Mouse (Mus musculus): ENCODE measurements around the gene Med12.
A peak's percentile ranks its signal among the peaks of the same experiment; 100 is the strongest.

The Med12 gene

GRCm38 (mm10) chrX:101273875-101274738 lies at the start of gene Med12:
Gene Med12 (plus strand): TSS chrX:101274030.
- DNase-seq: peak; percentile 90 to 95

DNA sequence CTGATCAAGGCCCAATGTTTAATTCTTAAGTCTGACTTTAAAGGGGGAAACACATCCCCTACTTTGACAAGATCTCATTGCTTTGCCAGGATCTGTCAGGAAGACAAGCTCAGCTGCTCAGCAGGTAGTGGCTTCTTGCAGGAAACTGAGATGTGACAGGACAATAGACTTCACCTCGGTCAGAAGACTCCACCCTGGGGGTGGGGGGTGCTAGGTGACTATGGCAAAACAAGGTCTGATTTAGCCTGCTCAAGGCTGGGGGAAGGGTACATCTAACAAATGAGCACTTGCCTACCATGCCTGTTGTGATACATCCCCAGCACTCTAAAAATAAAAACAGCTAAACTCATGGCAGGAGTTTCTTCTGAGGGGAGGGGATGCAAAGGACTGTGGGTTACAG lies 28.8 kb upstream of the Med12 start:
- DNase-seq: no peak

GRCm38 (mm10) chrX:101253952-101254729 lies 19.7 kb upstream of the Med12 start, which contains the start of gene Foxo4:
Gene Foxo4 (plus strand): TSS chrX:101254528.
- DNase-seq: peak; percentile 86 to 93

DNA sequence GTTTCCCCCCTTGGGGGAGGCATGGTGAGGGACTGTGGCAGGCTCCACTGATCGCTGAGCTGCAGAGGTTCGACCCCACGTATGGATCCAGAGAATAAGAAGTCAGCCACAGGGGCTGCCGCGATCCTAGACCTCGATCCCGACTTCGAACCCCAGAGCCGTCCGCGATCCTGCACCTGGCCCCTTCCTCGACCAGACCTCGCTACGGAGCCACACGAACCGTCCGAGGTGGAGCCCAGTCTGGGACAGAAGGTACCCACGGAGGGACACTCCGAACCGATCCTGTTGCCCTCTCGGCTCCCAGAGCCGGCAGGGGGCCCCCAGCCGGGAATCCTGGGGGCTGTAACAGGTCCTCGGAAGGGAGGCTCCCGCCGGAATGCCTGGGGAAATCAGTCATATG lies 19.1 kb upstream of the Med12 start:
- DNase-seq: peak; percentile 12 to 21

- peak; percentile 20 to 33 for DNase-seq
Measured at GRCm38 (mm10) chrX:101256603-101257002, 17.2 kb upstream of the Med12 start.

GRCm38 (mm10) chrX:101260441-101261325 lies 13.1 kb upstream of the Med12 start:
- DNase-seq: peak; percentile 64 to 67

DNA sequence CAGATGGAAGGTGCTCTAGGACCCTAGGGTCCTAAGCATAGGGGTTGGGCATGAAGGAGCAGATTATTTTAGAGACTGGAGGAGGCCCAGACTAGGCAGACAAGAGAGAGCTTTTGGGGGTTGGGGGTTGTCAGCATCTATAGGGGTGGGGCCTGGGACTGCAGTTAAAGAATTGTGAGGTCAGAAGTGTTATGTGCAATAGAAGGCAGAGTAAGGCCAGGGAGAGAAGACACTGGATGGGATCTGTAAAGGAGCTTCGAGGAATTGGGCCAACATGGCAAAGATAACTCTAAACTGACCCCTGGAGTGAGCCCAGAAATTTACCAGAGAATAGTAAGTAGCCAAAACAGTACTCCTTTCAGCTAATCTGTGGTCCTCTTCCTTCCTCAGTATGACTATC lies 9.9 kb upstream of the Med12 start, which contains the start of gene Gm614:
Gene Gm614 (minus strand): TSS at position 101 of the 400 bp plus-strand sequence.
- DNase-seq: no peak

- DNase-seq: no peak
Measured at GRCm38 (mm10) chrX:101266631-101267030, 7.2 kb upstream of the Med12 start.

DNA sequence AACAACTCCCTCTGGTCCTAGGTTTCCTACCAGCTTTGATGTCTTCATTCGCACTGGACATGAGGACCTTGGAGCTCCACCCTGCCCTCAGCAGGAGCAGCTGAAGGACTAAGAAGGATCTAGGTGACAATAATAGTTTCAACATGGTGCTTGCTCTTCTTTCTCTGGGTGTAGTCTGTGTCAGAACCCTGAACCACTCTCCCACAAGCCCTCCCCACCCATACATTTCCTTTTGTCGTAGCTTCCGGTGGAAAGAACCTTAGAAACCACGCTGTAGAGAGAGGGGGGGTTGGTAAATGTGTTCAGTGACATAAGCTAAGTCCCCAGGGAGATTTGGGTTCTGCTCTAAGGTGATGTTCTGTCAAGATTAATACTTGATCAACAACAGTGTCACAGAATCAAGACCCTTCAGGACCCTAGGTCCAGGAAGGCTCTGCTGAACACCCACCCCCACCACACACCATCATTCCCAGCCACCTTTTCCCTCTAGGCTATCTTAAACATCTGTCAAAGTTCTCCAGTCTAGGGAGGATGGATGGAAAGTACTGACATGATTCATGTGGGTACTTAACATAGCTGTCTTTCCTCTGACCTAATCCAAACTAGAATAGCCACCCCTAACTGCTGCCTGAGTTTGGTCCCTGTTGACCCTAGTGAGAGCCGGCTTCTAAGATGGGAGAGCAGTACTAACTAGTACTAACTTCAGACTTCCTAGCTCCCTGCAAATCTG lies 5.6 kb upstream of the Med12 start, which contains the start of gene Il2rg:
Gene Il2rg (minus strand): TSS at position 231 of the 730 bp plus-strand sequence.
- DNase-seq: no peak

- no peak for DNase-seq
Measured at GRCm38 (mm10) chrX:101268755-101269124, 5.1 kb upstream of the Med12 start, which contains the start of gene Gm20489. Gene Gm20489 (minus strand): TSS chrX:101269023.

- no peak for DNase-seq
Measured at GRCm38 (mm10) chrX:101273410-101273809, 420 bp upstream of the Med12 start.

- no peak for DNase-seq
Measured at GRCm38 (mm10) chrX:101282813-101283212, 9.0 kb downstream of the Med12 start.

DNA sequence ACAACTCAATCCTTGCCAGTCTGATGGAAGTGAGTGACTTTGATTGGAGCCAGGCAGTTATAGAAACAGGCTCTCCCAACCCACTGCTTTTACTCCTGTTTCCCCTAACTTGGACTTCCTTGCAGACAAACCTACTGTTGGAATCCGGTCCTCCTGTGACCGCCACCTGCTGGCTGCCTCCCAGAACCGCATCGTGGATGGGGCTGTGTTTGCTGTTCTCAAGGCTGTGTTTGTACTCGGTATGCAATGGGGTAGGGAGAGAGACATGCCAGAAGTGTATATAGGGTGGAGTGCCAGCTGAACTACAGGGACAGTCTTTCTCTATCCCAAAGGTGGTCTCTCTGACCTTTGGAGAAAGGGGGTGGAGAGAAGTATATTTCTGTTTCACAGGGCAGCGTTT lies 11.7 kb downstream of the Med12 start:
- DNase-seq: peak; percentile 76 to 81

- no peak for DNase-seq
Measured at GRCm38 (mm10) chrX:101285953-101286670, 12.3 kb downstream of the Med12 start.

- DNase-seq: no peak
Measured at GRCm38 (mm10) chrX:101287543-101287942, 13.7 kb downstream of the Med12 start.

DNA sequence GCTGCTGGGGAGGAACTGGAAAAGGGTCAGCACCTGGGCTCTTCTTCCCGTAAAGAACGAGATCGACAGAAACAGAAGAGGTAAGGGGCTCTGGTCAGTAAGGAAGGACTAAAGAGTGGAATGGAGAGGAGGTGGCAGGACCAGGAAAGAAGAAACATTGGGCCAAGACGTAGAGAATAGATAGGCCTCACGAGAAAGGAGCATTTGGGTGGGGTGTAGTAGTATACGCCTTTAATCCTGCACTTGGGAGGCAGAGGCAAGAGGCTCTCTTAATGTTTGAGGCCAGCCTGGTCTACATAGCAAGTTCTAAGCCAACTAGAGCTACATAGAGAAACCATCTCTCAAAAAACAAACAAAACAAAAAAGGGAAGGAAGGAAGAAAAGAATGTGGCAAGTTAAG lies 14.6 kb downstream of the Med12 start:
- DNase-seq: no peak

DNA sequence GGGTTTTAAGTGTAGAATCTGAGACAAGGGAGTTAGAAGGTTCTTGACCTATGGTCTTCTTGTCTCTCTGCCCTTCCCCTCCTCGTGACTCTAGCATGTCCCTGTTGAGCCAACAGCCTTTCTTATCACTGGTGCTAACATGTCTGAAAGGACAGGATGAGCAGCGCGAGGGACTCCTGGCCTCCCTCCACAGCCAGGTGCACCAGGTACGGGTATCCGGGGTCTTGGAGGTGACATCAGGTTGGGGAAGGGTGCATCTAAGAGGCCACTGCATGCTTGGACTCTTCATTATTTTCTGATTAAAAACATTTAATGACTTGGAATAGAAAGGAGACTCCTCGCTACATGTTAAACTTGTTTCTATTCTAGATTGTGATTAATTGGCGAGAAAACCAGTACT lies 15.2 kb downstream of the Med12 start:
- DNase-seq: no peak

- no peak for DNase-seq
Measured at GRCm38 (mm10) chrX:101290111-101290510, 16.3 kb downstream of the Med12 start.

DNA sequence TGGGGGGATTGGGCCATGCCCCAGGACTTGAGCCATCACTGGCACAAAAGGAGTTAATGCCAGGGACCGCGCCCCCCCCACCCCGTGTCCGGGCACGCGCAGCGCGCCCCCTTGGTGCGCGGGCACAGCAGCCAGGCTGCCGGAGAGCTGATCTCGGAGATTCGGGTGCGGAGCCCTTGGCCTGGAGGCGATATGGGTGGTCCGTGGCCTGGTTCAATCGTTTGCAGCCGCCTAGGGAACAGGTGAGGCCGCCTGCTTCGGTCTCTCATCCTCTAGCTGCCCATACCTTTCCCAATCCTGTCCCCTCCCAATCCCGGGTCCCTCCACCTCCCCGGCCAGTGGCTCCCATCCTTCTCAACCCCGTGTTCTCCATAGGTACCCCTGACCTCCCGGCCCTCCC lies 25.2 kb downstream of the Med12 start, which contains the start of gene Nlgn3:
Gene Nlgn3 (plus strand): TSS at position 114 of the 400 bp plus-strand sequence.
- DNase-seq: peak; percentile 76 to 83

GRCm38 (mm10) chrX:101299473-101300426 lies 25.9 kb downstream of the Med12 start:
- peak; percentile 50 to 61 for DNase-seq
